Mouse (Mus musculus) thymus, postnatal 10 days (tissue): Measurements from ENCODE around the gene Gm5346.
"Not testable (repeated sequence)": the region's sequence is repeated elsewhere in the genome, so short reads cannot be mapped to it uniquely, and the experiment has no call there.

Experiments used
- DNase-seq, 2 experiments: peaks; one replicate each; pipeline ENCODE4 v3.0.0; 2021; ENCODE audit warnings: low spot score in 2 of 2

Gm5346 gene

DNA sequence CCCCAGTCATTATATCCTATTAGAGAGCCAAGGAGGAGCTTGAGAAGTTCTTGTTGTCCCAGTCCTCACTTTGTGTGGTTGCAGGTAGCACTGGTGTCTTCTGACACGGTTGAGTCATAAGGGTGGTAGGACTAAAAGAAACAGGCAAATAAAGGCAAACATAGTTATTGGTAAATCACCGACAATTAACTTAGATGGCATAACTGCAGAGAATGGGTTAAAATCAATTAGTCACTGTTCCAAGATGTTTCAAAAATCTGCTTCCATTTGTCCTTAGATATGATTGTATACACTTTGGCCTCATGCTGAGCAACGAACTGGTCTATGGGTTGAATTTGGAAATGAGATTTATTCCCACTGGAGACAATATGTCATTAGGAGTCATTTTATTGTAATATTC lies at the start of gene Gm5346:
TSS of gene Gm5346 (minus strand) at position 101 of the 400 bp plus-strand sequence.
- DNase-seq = no peak

- no peak for DNase-seq
Observed at GRCm38 (mm10) chr8:43616046-43616445, 11.0 kb downstream of the Gm5346 start.

GRCm38 (mm10) chr8:43603657-43604056 lies 23.4 kb downstream of the Gm5346 start:
- DNase-seq = not testable (repeated sequence)

- not testable (repeated sequence) for DNase-seq
Observed at GRCm38 (mm10) chr8:43603166-43603565, 23.9 kb downstream of the Gm5346 start.

DNA sequence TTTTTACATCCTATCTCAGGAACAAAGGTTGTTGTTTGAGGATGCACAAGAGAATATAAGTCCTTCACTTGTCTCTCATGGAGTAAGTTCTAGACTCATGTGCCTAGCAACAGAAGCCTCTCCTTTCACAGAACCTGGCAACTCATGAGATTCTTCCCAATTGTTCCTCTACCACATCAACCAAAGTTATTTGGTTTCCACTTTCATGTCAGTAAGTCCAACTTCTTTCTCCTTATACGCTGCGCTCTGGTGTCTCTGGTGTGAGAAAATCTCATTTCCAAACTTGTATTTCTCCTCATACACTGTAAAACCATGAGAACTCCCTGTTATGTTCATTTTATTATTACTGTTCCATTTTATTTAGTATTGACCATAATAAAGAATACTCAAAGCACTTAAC lies 50.5 kb downstream of the Gm5346 start, which contains the start of gene Adam26a:
TSS of gene Adam26a (minus strand) at position 101 of the 400 bp plus-strand sequence.
- not testable (repeated sequence) for DNase-seq
